Mouse (Mus musculus) liver, embryonic 13.5 days (tissue): Measurements from ENCODE around the gene Gm10643. TPM values are rescaled to one million over a fixed set of nuclear protein-coding genes. Genes with fewer than 3 reads are reported as not detected.

Experiments used
- ATAC-seq: fragments of 200-750 bp; cut with Nextera tagmentation; 2 replicates; pipeline ENCODE4 v1.8.0; 2017; ENCODE audit warnings: low read depth, mild to moderate bottlenecking, moderate number of reproducible peaks, moderate library complexity
- DNase-seq: peaks from one replicate; pipeline ENCODE4 v3.0.0; 2022
- H3K27ac ChIP-seq: fragments of 300-500 bp; sonication (generic); 2 replicates; pipeline ENCODE4 v1.5.1; 2015; ENCODE audit warnings: moderate library complexity, mild to moderate bottlenecking, inconsistent platforms
- H3K27me3 ChIP-seq: fragments of 300-500 bp; sonication (generic); 2 replicates; pipeline ENCODE4 v1.6.1; 2015; ENCODE audit warnings: mild to moderate bottlenecking, inconsistent platforms
- H3K36me3 ChIP-seq: fragments of 300-500 bp; sonication (generic); 2 replicates; pipeline ENCODE4 v1.6.1; 2015; ENCODE audit warnings: mild to moderate bottlenecking, inconsistent platforms
- H3K4me1 ChIP-seq: fragments of 300-500 bp; sonication (generic); replicated peaks from 2 replicates; pipeline ENCODE4 v1.6.1; 2015; ENCODE audit warnings: inconsistent platforms
- H3K4me2 ChIP-seq: fragments of 300-500 bp; sonication (generic); 2 replicates; pipeline ENCODE4 v1.6.1; 2015; ENCODE audit warnings: inconsistent platforms, mild to moderate bottlenecking, moderate library complexity
- H3K4me3 ChIP-seq: fragments of 300-500 bp; sonication (generic); replicated peaks from 2 replicates; pipeline ENCODE4 v1.5.1; 2015; ENCODE audit warnings: mild to moderate bottlenecking, inconsistent platforms
- H3K9ac ChIP-seq: fragments of 300-500 bp; sonication (generic); 2 replicates; pipeline ENCODE4 v1.6.1; 2015; ENCODE audit warnings: mild to moderate bottlenecking, inconsistent platforms
- H3K9me3 ChIP-seq: fragments of 300-500 bp; sonication (generic); replicated peaks from 2 replicates; pipeline ENCODE4 v1.6.1; 2016; ENCODE audit warnings: inconsistent platforms
- WGBS: fragments of 180-500 bp; shearing (Covaris S2); methylation state at CpG from one replicate; pipeline ENCODE4 v1.1.7; 2015; ENCODE audit not compliant: insufficient replicate concordance; 5-methylcytosine and 5-hydroxymethylcytosine counted together
- microRNA counts: library from miRNA; unstranded; fragments of <30 nt; microRNA quantifications from one replicate; lab custom pipeline; 2016
- microRNA-seq: library from miRNA; unstranded; fragments of <30 nt; microRNA quantifications from one replicate; pipeline ENCODE4, GENCODE M21; 2016
- polyA plus RNA-seq: library from polyadenylated mRNA; unstranded; fragments of >200 nt; fragmentation: Nextera tagmentation; extraction: Ambion mirVana; gene quantifications from 2 replicates; pipeline ENCODE4 v1.2.1, GENCODE M21; 2015

Gm10643 gene
- polyA plus RNA-seq, 1 experiment from 2014 or later: 0.12 TPM

DNA sequence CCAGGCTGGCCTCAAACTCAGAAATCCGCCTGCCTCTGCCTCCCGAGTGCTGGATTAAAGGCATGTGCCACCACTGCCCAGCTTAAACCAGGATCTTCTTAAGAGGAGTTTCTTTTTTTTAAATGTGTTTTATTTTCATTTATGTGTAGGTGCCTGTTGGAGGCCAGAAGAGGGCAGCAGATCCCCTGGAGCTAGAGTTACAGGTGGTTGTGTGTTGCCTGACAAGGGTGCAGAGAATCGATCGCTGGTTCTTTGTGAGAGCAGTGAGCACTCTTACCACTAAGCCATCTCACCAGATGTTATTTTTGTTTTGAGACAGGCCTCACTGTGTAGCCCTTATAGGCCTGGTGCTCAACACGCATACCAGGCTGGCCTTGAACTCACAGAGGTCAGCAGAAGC is 49.1 kb downstream of the Gm10643 start:
- Histone ChIP-seq H3K4me2 (no peak overlapping the region), H3K27me3 (peaks cover 64% of the 10 kb centered on the region), H3K9me3 (no peaks in the 10 kb centered on the region), H3K27ac (no peak overlapping the region), H3K4me1 (peaks cover 19% of the 10 kb centered on the region), H3K9ac (no peak overlapping the region), H3K36me3 (no peaks in the 10 kb centered on the region), H3K4me3 (no peak overlapping the region)
- WGBS: 73% methylated on average over 5 of the region's 5 CpGs
- ATAC-seq (no peak), DNase-seq (no peak)

MicroRNAs encoded within 50 kb of the gene (microRNA counts, 519-probe panel; counts per million panel counts)
- microRNA mmu-miR-709 (lab: Ali Mortazavi, UCI): 5,537 counts per million, percentile 65 among the panel's probes with 10 or more counts

Small RNAs within 50 kb of the gene (microRNA-seq; reads per million reads assigned to microRNA genes)
- not detected for gene Mir709

Other genes starting within 250 kb of the Gm10643 start
- gene Adgrl1, start 165.0 kb downstream of the Gm10643 start, polyA plus RNA-seq: 1.5 and 1.7 TPM in 2 replicates
- gene Gm10644, start 109.9 kb downstream of the Gm10643 start, polyA plus RNA-seq: 0.18 and 0.22 TPM in 2 replicates
- gene Asf1b, start 109.6 kb downstream of the Gm10643 start, polyA plus RNA-seq: 114 and 126 TPM in 2 replicates
- 50.5 and 52.3 TPM in 2 replicates for gene Prkaca, start 92.1 kb downstream of the Gm10643 start, polyA plus RNA-seq
- 5.8 and 6.9 TPM in 2 replicates for gene Samd1, start 67.5 kb downstream of the Gm10643 start, polyA plus RNA-seq
- gene 1700067K01Rik, start 63.6 kb downstream of the Gm10643 start, polyA plus RNA-seq: 0.38 and 0.57 TPM in 2 replicates
- gene 2210011C24Rik, start 53.0 kb downstream of the Gm10643 start, polyA plus RNA-seq: not detected in 2 replicates
- gene Palm3, start 43.7 kb downstream of the Gm10643 start, polyA plus RNA-seq: 0.06 and 0.27 TPM in 2 replicates
- gene Il27ra, start 22.5 kb downstream of the Gm10643 start, polyA plus RNA-seq: 0.72 and 1.1 TPM in 2 replicates
- gene Rln3, start 20.1 kb downstream of the Gm10643 start, polyA plus RNA-seq: not detected in 2 replicates
- 2.4 and 2.7 TPM in 2 replicates for gene Rfx1, start 1.7 kb upstream of the Gm10643 start, polyA plus RNA-seq
- 3.7 and 4.3 TPM in 2 replicates for gene Dcaf15, start 39.6 kb upstream of the Gm10643 start, polyA plus RNA-seq
- gene Podnl1, start 60.9 kb upstream of the Gm10643 start, polyA plus RNA-seq: 0.05 TPM in 1 of 2 replicates, not detected in the other
- 5.4 and 6.2 TPM in 2 replicates for gene Cc2d1a, start 82.8 kb upstream of the Gm10643 start, polyA plus RNA-seq
- 0.13 and 0.25 TPM in 2 replicates for gene 4930432K21Rik, start 82.9 kb upstream of the Gm10643 start, polyA plus RNA-seq
- gene Nanos3, start 120.1 kb upstream of the Gm10643 start, polyA plus RNA-seq: 0.28 and 0.34 TPM in 2 replicates
- 2.1 and 2.2 TPM in 2 replicates for gene Zswim4, start 171.9 kb upstream of the Gm10643 start, polyA plus RNA-seq
- gene D8Ertd738e, start 184.6 kb upstream of the Gm10643 start, polyA plus RNA-seq: 229 and 245 TPM in 2 replicates
- gene Mri1, start 192.2 kb upstream of the Gm10643 start, polyA plus RNA-seq: 41.2 and 48.4 TPM in 2 replicates
- gene Ccdc130, start 205.2 kb upstream of the Gm10643 start, polyA plus RNA-seq: 8.8 and 9.1 TPM in 2 replicates